Mouse (Mus musculus): ENCODE results near the gene Dgkq. TPM values are rescaled to one million over a fixed set of nuclear protein-coding genes. Genes with fewer than 3 reads are reported as not detected.

The Dgkq gene
- polyA plus RNA-seq, 1 experiment from 2014 or later: 9.6 TPM

GRCm38 (mm10) chr5:108708419-108708818, 38.9 kb upstream of the Dgkq start:
- Histone ChIP-seq H3K4me3 (ENCODE audit: low read depth, low read length) (no peak overlapping the region), H3K9ac (ENCODE audit: low read depth, low read length) (no peak overlapping the region), H3K27ac (replicated peaks; ENCODE audit: low read depth, low read length) (no peak overlapping the region), H3K4me1 (ENCODE audit: control insufficient read depth, insufficient read depth, low read length) (no peaks in the 10 kb centered on the region), H3K9me3 (ENCODE audit: control insufficient read depth, low read length) (no peaks in the 10 kb centered on the region), H3K4me2 (ENCODE audit: low read depth, low read length) (no peak overlapping the region), H3K27me3 (replicated peaks; ENCODE audit: control insufficient read depth, insufficient read depth, low read length) (no peaks in the 10 kb centered on the region), H3K36me3 (ENCODE audit: control insufficient read depth, insufficient read depth, low read length) (peaks cover 33% of the 10 kb centered on the region)
- DNase-seq (ENCODE audit: low spot score): no peak
- ATAC-seq (ENCODE audit: low read depth): no peak
- 90% methylated on average over 1 of the region's 1 CpGs for WGBS

DNA sequence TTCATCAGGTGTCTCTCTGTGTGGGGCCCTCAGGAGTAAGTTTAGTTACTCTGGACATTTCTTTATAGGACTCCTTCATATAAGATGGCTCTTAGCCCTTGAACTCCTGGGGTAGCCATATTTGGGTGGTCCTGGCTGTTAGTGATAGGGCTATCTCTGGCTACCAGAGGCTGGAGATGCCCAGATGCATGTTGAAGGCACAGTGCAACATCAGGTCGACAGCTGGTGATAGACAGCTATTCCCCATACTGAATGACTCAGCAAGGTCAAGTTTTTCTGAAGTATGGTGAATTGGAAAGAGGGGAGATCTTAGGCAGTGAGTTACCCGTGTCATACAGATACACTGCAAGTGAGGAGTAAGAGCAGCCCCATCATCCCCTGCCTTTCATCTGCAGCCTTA, 38.3 kb upstream of the Dgkq start:
- H3K9ac ChIP-seq (ENCODE audit: low read depth, low read length): no peak overlapping the region
- no peak overlapping the region for H3K4me3 ChIP-seq (ENCODE audit: low read depth, low read length)
- ATAC-seq (ENCODE audit: low read depth) (no peak), DNase-seq (ENCODE audit: low spot score) (no peak)
- H3K9me3 ChIP-seq (ENCODE audit: control insufficient read depth, low read length): no peaks in the 10 kb centered on the region
- H3K27ac ChIP-seq (replicated peaks; ENCODE audit: low read depth, low read length): no peak overlapping the region
- H3K4me2 ChIP-seq (ENCODE audit: low read depth, low read length): no peak overlapping the region
- H3K4me1 ChIP-seq (ENCODE audit: control insufficient read depth, insufficient read depth, low read length): no peaks in the 10 kb centered on the region
- H3K27me3 ChIP-seq (replicated peaks; ENCODE audit: control insufficient read depth, insufficient read depth, low read length): no peaks in the 10 kb centered on the region
- H3K36me3 ChIP-seq (ENCODE audit: control insufficient read depth, insufficient read depth, low read length): peaks cover 33% of the 10 kb centered on the region
- 84% methylated on average over 2 of the region's 2 CpGs for WGBS

DNA sequence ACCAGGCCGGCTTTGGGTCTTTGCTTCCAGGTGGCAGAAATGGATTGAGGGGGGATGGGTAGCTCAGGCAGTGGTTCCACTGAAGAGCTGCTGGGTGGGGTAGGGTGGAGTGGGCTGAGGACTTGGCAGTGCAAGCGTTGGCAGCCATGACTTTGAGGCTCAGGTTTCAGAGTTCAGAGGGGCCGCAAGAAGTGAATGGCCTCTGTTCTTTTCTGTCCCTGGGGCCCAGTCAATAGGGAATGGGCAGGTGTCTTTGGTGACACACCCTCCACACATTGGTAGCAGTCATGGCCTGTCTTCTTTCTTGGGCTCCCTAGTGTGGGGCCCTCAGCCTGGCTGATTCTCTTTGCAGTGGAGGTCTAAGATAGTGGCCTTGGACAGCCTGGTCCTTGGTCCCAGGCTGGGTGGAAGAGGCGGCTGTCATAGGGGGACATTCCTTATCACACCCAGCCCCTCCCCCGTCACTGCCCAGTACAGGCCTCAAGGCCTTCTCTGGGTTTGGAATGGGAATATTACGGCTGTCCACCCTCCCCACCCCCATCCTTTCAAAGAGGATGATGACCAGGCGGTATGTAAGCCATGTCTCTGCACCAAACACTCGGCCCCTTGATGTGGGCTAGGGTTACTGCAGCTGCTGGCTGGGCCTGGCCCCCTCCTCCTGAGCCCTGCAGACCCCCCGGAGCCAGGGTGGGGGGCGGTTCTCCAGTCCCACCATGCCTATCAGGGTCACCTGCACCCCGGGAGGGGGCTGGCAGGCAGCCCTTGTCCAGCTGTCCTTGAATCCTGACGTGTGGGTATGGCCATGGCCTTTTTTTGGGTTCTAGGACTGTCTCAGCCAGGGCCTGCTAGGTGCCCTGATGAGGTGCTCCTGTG, 34.5 kb upstream of the Dgkq start:
- peak; percentile 52 for DNase-seq (ENCODE audit: low spot score)
- H3K4me1 ChIP-seq (ENCODE audit: control insufficient read depth, insufficient read depth, low read length): 0 out of 2 replicates have a peak, but pooled peaks cover 2% of the 10 kb centered on the region
- peak; percentile 47 for ATAC-seq (ENCODE audit: low read depth)
- H3K4me3 ChIP-seq (ENCODE audit: low read depth, low read length): no peak overlapping the region
- no peak overlapping the region for H3K9ac ChIP-seq (ENCODE audit: low read depth, low read length)
- 60% methylated on average over 10 of the region's 12 CpGs for WGBS
- no peaks in the 10 kb centered on the region for H3K9me3 ChIP-seq (ENCODE audit: control insufficient read depth, low read length)
- no peaks in the 10 kb centered on the region for H3K27me3 ChIP-seq (replicated peaks; ENCODE audit: control insufficient read depth, insufficient read depth, low read length)
- H3K4me2 ChIP-seq (ENCODE audit: low read depth, low read length): no peak overlapping the region
- peaks cover 39% of the 10 kb centered on the region for H3K36me3 ChIP-seq (ENCODE audit: control insufficient read depth, insufficient read depth, low read length)
- no peak overlapping the region for H3K27ac ChIP-seq (replicated peaks; ENCODE audit: low read depth, low read length)

DNA sequence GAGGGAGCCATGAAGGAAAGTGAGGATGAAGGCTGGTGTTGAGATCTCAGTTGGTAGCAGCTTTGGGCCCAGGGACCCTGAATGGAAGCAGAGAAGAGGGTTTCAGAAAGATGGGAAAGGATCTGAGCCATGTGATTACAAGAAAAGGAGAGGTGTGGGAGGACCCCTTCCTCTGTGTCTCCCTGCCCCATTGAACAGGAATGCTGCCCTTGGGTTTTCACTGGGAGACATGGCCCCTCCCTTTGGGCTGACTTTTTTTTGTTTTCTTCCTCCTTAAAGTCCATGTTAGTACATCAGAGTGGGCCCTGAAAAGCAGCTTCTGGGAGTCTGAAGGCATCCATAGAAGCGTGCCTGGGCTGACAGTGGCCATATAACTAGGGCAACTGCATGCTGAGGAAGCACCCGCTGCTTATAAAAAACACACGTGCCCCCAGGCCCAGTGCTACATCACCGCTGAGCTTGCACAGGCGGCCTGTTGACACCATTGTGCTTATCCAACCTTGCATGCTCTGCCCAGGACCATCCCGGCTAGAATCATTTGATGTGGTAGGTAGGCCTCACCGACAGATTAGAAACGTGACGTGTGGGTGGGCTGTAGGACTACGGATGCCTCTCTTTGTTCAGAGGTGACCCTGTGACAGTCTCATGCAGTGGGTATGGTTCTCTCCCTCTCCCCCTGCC, 32.0 kb upstream of the Dgkq start:
- Histone ChIP-seq H3K4me2 (ENCODE audit: low read depth, low read length) (no peak overlapping the region), H3K27me3 (replicated peaks; ENCODE audit: control insufficient read depth, insufficient read depth, low read length) (no peaks in the 10 kb centered on the region), H3K36me3 (ENCODE audit: control insufficient read depth, insufficient read depth, low read length) (peaks cover 28% of the 10 kb centered on the region), H3K27ac (replicated peaks; ENCODE audit: low read depth, low read length) (peak overlapping the region; percentile 2; the same call in 1 of the 2 replicates), H3K9me3 (ENCODE audit: control insufficient read depth, low read length) (no peaks in the 10 kb centered on the region), H3K4me3 (ENCODE audit: low read depth, low read length) (no peak overlapping the region), H3K4me1 (ENCODE audit: control insufficient read depth, insufficient read depth, low read length) (peaks cover 13% of the 10 kb centered on the region), H3K9ac (ENCODE audit: low read depth, low read length) (no peak overlapping the region; the same call in 1 of the 2 replicates)
- WGBS: 67% methylated on average over 10 of the region's 10 CpGs
- ATAC-seq (ENCODE audit: low read depth): no peak
- DNase-seq (ENCODE audit: low spot score): no peak

- H3K36me3 ChIP-seq (ENCODE audit: control insufficient read depth, insufficient read depth, low read length): peaks cover 16% of the 10 kb centered on the region
- H3K27me3 ChIP-seq (replicated peaks; ENCODE audit: control insufficient read depth, insufficient read depth, low read length): no peaks in the 10 kb centered on the region
- no peak overlapping the region for H3K9ac ChIP-seq (ENCODE audit: low read depth, low read length)
- no peaks in the 10 kb centered on the region for H3K9me3 ChIP-seq (ENCODE audit: control insufficient read depth, low read length)
- no peak overlapping the region for H3K4me2 ChIP-seq (ENCODE audit: low read depth, low read length)
- peak overlapping the region; percentile 76; the same call in 1 of the 2 replicates for H3K27ac ChIP-seq (replicated peaks; ENCODE audit: low read depth, low read length)
- DNase-seq (ENCODE audit: low spot score) (no peak), ATAC-seq (ENCODE audit: low read depth) (no peak)
- H3K4me1 ChIP-seq (ENCODE audit: control insufficient read depth, insufficient read depth, low read length): peaks cover 13% of the 10 kb centered on the region
- H3K4me3 ChIP-seq (ENCODE audit: low read depth, low read length): no peak overlapping the region
- WGBS: 17% methylated on average over 3 of the region's 3 CpGs
Measured at GRCm38 (mm10) chr5:108700346-108700745, 30.9 kb upstream of the Dgkq start.

DNA sequence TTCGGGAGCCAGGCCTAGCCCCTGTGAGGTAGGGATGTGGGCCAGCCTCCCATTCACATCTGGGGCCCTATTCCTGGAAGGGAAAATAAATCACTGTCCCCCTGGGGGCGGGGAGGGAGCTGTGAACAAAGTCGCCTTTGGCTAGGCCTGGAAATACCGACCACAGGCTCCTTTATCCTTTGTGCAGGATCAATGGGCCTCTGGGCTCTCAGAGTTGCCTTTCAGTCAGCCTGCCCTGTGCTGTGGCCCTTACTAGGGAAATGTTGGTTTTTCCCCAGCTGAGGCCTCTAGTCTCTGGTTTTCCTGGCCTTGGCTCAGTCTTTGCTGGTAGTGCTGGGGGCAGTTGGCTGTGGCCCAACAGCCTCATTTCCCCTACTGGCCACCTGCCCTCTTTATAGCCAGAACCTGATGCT, 27.9 kb upstream of the Dgkq start:
- ATAC-seq (ENCODE audit: low read depth) (no peak), DNase-seq (ENCODE audit: low spot score) (peak; percentile 58)
- Histone ChIP-seq H3K4me2 (ENCODE audit: low read depth, low read length) (peak overlapping the region; percentile 34; the same call in 1 of the 2 replicates), H3K4me1 (ENCODE audit: control insufficient read depth, insufficient read depth, low read length) (peaks cover 18% of the 10 kb centered on the region), H3K4me3 (ENCODE audit: low read depth, low read length) (no peak overlapping the region), H3K9ac (ENCODE audit: low read depth, low read length) (peak overlapping the region; percentile 26; the same call in 1 of the 2 replicates), H3K27ac (replicated peaks; ENCODE audit: low read depth, low read length) (peak overlapping the region; percentile 71), H3K9me3 (ENCODE audit: control insufficient read depth, low read length) (no peaks in the 10 kb centered on the region), H3K27me3 (replicated peaks; ENCODE audit: control insufficient read depth, insufficient read depth, low read length) (no peaks in the 10 kb centered on the region; the same call in 1 of the 2 replicates), H3K36me3 (ENCODE audit: control insufficient read depth, insufficient read depth, low read length) (0 out of 2 replicates have a peak, but pooled peaks cover 5% of the 10 kb centered on the region)
- WGBS: 35% methylated on average over 4 of the region's 4 CpGs

DNA sequence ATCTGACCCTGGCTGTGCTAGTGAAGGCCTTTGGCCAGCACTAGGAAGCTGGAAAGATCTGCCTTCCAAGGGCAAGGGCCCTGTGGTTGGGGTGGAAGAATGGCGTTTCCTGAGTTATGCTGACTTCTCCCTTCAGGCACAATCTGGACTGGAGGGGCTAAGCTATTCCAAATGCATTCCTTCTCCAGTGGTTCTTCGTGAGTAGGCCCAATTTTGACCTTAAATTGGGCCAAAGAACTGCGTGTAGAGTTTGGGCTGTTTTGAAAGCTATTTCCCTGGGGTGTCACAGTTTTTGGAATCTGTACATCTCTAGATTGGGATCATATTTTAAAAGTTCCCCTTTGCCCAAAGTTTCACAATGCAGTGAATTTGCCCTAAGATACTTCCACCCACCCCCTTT, 27.1 kb upstream of the Dgkq start:
- no peak for DNase-seq (ENCODE audit: low spot score)
- 55% methylated on average over 3 of the region's 3 CpGs for WGBS
- Histone ChIP-seq H3K4me3 (ENCODE audit: low read depth, low read length) (no peak overlapping the region), H3K9me3 (ENCODE audit: control insufficient read depth, low read length) (no peaks in the 10 kb centered on the region), H3K4me2 (ENCODE audit: low read depth, low read length) (peak overlapping the region; percentile 76; the same call in 1 of the 2 replicates), H3K4me1 (ENCODE audit: control insufficient read depth, insufficient read depth, low read length) (peaks cover 18% of the 10 kb centered on the region), H3K9ac (ENCODE audit: low read depth, low read length) (0 out of 2 replicates have a peak overlapping the region, but pooled peaks have one; percentile 26), H3K36me3 (ENCODE audit: control insufficient read depth, insufficient read depth, low read length) (no peaks in the 10 kb centered on the region), H3K27me3 (replicated peaks; ENCODE audit: control insufficient read depth, insufficient read depth, low read length) (no peaks in the 10 kb centered on the region; the same call in 1 of the 2 replicates), H3K27ac (replicated peaks; ENCODE audit: low read depth, low read length) (peak overlapping the region; percentile 71)
- ATAC-seq (ENCODE audit: low read depth): no peak

DNA sequence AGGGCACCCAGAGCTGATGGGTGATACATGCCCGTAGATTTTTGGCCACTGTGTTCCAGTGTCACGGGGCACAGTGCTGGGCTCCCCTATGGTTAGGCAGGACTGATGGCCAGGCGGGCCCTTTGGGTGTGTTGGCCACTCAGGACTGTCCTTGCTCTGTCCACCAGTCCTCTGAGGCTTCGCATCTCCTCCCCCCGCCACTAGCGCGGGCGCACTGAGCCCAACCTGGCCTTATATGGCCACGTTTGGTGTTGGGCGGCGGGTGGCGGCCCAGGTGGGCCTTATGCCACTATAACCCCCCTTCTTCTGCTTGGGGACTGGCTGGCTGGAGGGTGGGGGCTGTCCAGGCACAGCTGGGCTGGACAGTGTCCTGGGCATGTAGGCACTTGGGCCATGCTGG, 26.4 kb upstream of the Dgkq start:
- peaks cover 18% of the 10 kb centered on the region for H3K4me1 ChIP-seq (ENCODE audit: control insufficient read depth, insufficient read depth, low read length)
- ATAC-seq (ENCODE audit: low read depth): no peak
- H3K9me3 ChIP-seq (ENCODE audit: control insufficient read depth, low read length): no peaks in the 10 kb centered on the region
- peak overlapping the region; percentile 76; the same call in 1 of the 2 replicates for H3K4me2 ChIP-seq (ENCODE audit: low read depth, low read length)
- no peak overlapping the region for H3K4me3 ChIP-seq (ENCODE audit: low read depth, low read length)
- no peak overlapping the region for H3K27ac ChIP-seq (replicated peaks; ENCODE audit: low read depth, low read length)
- whole genome bisulfite sequencing: 98% methylated on average over 10 of the region's 12 CpGs
- no peak for DNase-seq (ENCODE audit: low spot score)
- no peaks in the 10 kb centered on the region for H3K36me3 ChIP-seq (ENCODE audit: control insufficient read depth, insufficient read depth, low read length)
- H3K27me3 ChIP-seq (replicated peaks; ENCODE audit: control insufficient read depth, insufficient read depth, low read length): no peaks in the 10 kb centered on the region; the same call in 1 of the 2 replicates
- no peak overlapping the region for H3K9ac ChIP-seq (ENCODE audit: low read depth, low read length)
